Mouse (Mus musculus): ENCODE data around the gene Pnlip.

Gene Pnlip

GRCm38 (mm10) chr19:58652198-58652597 lies at the start of gene Pnlip:
Gene Pnlip, plus strand, starts transcription at chr19:58652498.
- DNase-seq (ENCODE audit: low spot score in 2 of 2), result no peak

DNA sequence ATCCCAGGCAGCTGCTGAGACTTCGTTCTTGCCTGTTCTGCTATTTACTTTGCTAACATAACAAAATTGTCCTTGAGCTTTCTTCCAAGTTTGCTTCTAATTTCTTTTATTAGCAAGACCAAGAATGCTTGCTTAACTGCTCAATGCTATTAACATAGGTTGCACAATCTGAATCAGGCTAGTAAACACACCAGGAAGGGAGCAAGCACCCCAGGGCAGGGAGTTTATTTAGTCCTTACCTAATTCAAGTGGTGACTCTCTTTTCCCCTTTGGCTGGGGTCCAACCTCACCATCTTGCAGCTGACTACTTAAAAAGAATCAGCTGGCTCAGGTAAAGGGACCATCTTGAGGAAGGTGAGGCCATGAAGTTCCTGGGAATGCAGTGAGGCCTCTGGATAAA lies 42.6 kb upstream of the Pnlip start:
- DNase-seq (ENCODE audit: low spot score in 2 of 2), result no peak

DNA sequence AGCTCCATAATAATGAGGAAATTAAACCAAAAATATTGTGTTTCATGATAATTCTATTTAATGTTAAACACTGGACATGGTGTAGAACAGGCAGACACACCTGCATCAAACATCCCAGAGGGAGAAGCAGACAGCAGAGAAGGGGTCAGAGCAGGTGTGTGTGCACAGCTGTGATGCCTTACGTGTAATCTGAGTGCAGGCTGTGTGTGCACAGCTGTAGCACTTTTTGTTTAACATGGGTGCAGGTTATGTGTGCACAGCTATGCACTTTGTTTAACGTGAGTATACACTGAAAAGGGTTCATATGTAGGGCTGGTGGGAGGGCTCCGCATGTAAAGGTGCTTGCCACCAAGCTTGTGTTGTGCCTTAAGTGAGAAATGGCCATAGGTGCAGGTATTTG lies 39.6 kb upstream of the Pnlip start:
- no peak for DNase-seq (ENCODE audit: low spot score in 2 of 2)

DNA sequence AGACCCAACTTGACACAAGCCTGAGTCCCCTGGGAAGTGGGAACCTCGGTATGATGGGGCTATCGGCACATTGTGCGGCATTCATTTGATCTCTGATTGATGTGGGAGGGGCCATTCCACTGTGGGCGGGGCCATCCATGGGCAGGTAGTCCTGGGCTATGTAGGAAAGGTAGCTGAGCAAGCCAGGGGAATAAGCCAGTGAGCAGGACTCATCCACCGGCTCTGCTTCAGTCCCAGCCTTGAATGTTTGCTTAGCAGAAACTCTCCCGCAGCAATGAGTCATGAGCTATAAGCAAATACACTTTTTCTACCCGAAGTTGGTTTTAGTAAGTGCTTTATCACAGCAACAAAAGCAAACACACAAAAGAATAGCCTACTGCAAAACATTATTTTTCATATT lies 35.7 kb upstream of the Pnlip start:
- DNase-seq (ENCODE audit: low spot score in 2 of 2), result no peak

GRCm38 (mm10) chr19:58620661-58621060 lies 31.6 kb upstream of the Pnlip start:
- DNase-seq (ENCODE audit: low spot score in 2 of 2), result no peak

GRCm38 (mm10) chr19:58621646-58622045 lies 30.7 kb upstream of the Pnlip start:
- DNase-seq (ENCODE audit: low spot score in 2 of 2), result no peak

GRCm38 (mm10) chr19:58624799-58625198 lies 27.5 kb upstream of the Pnlip start:
- DNase-seq (ENCODE audit: low spot score in 2 of 2), result no peak

- DNase-seq (ENCODE audit: low spot score in 2 of 2), result no peak
Measured at GRCm38 (mm10) chr19:58625254-58625947, 26.9 kb upstream of the Pnlip start.

GRCm38 (mm10) chr19:58627406-58628337 lies 24.6 kb upstream of the Pnlip start:
- DNase-seq (ENCODE audit: low spot score in 2 of 2), result no peak

GRCm38 (mm10) chr19:58629351-58629773 lies 22.9 kb upstream of the Pnlip start:
- no peak for DNase-seq (ENCODE audit: low spot score in 2 of 2)

- no peak for DNase-seq (ENCODE audit: low spot score in 2 of 2)
Measured at GRCm38 (mm10) chr19:58650036-58650435, 2.3 kb upstream of the Pnlip start.

- no peak for DNase-seq (ENCODE audit: low spot score in 2 of 2)
Measured at GRCm38 (mm10) chr19:58662098-58662497, 9.8 kb downstream of the Pnlip start.

DNA sequence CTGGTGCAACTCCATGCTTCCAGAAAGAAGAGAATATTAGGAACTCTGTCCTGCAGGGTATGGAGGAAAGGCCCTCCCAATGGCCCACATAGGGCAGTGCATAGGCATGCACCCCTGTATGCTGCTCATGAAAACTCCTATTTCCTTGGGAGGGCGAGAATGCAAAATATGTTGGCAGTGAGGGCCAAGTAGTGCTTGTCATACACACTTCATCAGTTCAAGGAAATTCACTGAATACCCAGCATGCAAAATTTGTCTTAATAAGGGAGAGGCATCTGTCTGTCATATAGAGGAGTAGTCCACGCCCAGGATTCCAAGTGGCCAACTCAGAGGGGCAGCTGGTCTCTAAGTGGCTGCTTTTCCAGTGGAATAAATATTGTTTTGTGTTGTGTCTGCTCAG lies 11.0 kb downstream of the Pnlip start:
- no peak for DNase-seq (ENCODE audit: low spot score in 2 of 2)

- no peak for DNase-seq (ENCODE audit: low spot score in 2 of 2)
Measured at GRCm38 (mm10) chr19:58664901-58665300, 12.6 kb downstream of the Pnlip start.

DNA sequence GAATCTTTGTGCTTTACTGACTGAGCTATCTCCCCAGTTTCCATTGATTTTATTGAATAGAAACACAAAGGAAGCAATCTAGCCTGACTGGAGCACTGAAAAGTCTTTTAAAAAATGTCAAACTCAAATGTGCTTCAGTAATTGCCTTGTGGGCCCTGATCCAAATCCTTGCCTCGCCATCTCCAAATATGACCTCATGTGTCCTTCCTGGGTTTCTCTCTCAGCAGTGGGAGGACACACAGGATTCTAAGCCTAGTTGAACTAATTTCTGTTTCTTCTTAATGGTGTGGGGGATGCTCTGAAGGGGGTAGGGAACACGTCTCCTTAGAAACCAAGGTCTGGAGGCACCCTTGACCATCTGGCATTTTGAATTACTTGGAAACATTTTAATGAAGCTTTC lies 22.3 kb downstream of the Pnlip start:
- DNase-seq (ENCODE audit: low spot score in 2 of 2), result no peak

DNA sequence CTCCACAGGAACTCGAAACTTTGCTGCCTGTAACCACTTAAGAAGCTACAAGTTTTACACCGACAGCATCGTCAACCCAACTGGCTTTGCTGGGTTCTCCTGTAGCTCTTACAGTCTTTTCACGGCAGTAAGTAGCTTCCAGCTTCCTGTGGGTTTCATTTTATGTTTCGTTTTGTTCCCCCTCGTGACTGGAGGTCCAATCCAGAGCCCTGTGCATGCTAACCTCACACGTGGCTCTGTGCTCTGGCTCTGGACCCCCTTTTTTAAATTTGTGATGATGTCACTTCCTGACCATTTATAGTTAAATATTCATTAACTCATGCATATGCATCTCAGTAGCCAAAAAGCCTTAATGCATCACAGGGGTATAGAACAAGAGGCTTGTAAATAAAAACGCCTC lies 24.8 kb downstream of the Pnlip start:
- no peak for DNase-seq (ENCODE audit: low spot score in 2 of 2)

GRCm38 (mm10) chr19:58688933-58689332 lies 36.6 kb downstream of the Pnlip start:
- DNase-seq (ENCODE audit: low spot score in 2 of 2), result no peak

DNA sequence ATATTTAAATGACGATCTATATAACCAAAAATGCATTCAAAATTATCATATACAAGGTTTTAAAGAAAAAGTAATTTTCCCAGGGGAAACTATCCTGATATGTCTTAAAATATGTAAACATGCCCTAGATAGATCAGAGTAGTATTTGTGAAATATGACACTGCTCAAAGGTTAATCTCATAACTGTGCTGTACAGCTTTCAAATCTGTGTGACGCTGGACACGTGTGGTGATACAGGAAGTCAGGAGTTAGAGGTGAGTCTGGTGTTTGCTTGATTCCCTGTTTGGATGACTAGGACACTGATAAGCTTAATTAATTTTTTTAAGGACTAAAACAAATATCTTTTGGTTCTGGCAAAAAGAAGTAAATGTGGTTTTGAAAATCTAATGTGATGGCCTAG lies 43.0 kb downstream of the Pnlip start:
- DNase-seq (ENCODE audit: low spot score in 2 of 2), result no peak

DNA sequence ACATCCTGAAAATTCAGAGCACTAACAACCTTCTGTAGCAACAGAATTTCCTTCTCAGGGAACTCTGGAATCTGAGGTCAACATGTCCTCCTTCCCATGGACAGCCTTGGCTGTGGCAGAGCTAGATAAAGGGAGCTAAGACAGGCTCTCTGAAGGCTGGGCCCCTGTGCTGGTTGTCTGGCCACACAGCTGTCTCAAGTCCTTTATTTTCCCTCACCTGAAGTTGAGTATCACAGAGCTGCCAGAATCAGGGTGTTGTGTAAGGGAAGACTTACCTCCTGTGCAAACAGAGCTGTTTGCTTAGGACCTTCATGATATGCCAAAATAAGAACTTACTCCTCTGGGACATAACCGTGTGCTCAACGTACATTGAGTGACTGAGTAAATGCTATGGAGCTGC lies 43.9 kb downstream of the Pnlip start:
- DNase-seq (ENCODE audit: low spot score in 2 of 2), result no peak

- no peak for DNase-seq (ENCODE audit: low spot score in 2 of 2)
Measured at GRCm38 (mm10) chr19:58704556-58704955, 52.3 kb downstream of the Pnlip start.

GRCm38 (mm10) chr19:58708611-58709010 lies 56.3 kb downstream of the Pnlip start:
- no peak for DNase-seq (ENCODE audit: low spot score in 2 of 2)

GRCm38 (mm10) chr19:58717925-58718324 lies 65.6 kb downstream of the Pnlip start:
- no peak for DNase-seq (ENCODE audit: low spot score in 2 of 2)

DNA sequence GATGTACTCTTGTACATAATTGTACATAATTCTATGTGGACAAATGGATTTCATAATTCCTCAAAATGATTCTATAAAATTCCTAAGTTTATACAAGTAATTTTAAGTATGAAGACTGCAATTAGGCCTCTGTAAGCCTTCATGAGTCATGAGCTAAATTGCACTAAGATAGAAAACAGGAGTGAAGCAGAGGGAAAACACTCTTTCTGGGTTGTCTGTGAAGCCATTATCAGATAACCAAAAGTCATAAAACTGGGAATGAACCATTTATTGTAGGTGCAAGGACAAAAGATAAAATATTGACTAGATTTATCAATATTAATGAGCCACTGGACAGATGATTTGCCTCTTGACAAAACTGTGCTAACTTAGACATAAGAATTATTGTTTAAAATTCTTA lies 68.1 kb downstream of the Pnlip start:
- no peak for DNase-seq (ENCODE audit: low spot score in 2 of 2)

Data from right cerebral cortex, postnatal 36 days (tissue).